Mouse (Mus musculus) kidney, adult 2 months (tissue): Measurements from ENCODE around the gene Mterf1a. TPM values are rescaled to one million over a fixed set of nuclear protein-coding genes. Genes with fewer than 3 reads are reported as not detected.
"Not testable (repeated sequence)": the region's sequence is repeated elsewhere in the genome, so short reads cannot be mapped to it uniquely, and the experiment has no call there.

Experiments used
- DNase-seq: peaks from one replicate; pipeline ENCODE4 v3.0.0; 2021
- H3K27ac ChIP-seq: fragments of 200-500 bp; 2 replicates; pipeline ENCODE4 v1.5.1; 2012; ENCODE audit warnings: low read depth, low read length, control low read depth, inconsistent platforms; ENCODE audit not compliant: insufficient read depth
- H3K27me3 ChIP-seq: fragments of 200-500 bp; replicated peaks from 2 replicates; pipeline ENCODE4 v1.6.1; 2012; ENCODE audit warnings: mild to moderate bottlenecking, moderate library complexity, low read length, inconsistent platforms; ENCODE audit not compliant: control insufficient read depth, insufficient read depth
- H3K36me3 ChIP-seq: fragments of 200-500 bp; 2 replicates; pipeline ENCODE4 v1.6.1; 2012; ENCODE audit warnings: mild to moderate bottlenecking, moderate library complexity, low read length, inconsistent platforms; ENCODE audit not compliant: control insufficient read depth, insufficient read depth
- H3K4me1 ChIP-seq: fragments of 200-500 bp; 2 replicates; pipeline ENCODE4 v1.6.1; 2011; ENCODE audit warnings: low read length; ENCODE audit not compliant: control insufficient read depth, insufficient read depth
- H3K4me3 ChIP-seq: fragments of 200-500 bp; 2 replicates; pipeline ENCODE4 v1.5.1; 2011; ENCODE audit warnings: mild to moderate bottlenecking, low read depth, low read length, control low read depth; ENCODE audit not compliant: insufficient read depth
- CTCF ChIP-seq: fragments of 200-500 bp; conservative IDR thresholded peaks from 2 replicates; pipeline ENCODE4 v1.5.1; 2011; ENCODE audit warnings: low read depth, mild to moderate bottlenecking, control low read depth, low read length, moderate library complexity, mixed read lengths; ENCODE audit not compliant: insufficient read depth, insufficient read length
- POLR2A ChIP-seq: fragments of 200-500 bp; IDR thresholded peaks from one replicate; pipeline ENCODE4 v1.6.1; 2011; ENCODE audit warnings: low read depth, low read length, control low read depth
- WGBS: fragments of 180-500 bp; shearing (Covaris S2); methylation state at CpG from one replicate; pipeline ENCODE4 v1.1.7; 2018; 5-methylcytosine and 5-hydroxymethylcytosine counted together
- polyA plus RNA-seq: library from polyadenylated mRNA; depleted of rRNA; stranded (reverse); fragments of >200 nt; gene quantifications from 2 replicates; pipeline ENCODE4 v1.2.3, GENCODE M21; 2012; rRNA removed

The Mterf1a gene
- polyA plus RNA-seq, 1 experiment: 1.1 TPM

GRCm38 (mm10) chr5:3905471-3905870, 11.7 kb upstream of the Mterf1a start:
- no peak for DNase-seq
- no peaks in the 10 kb centered on the region for H3K4me1 ChIP-seq
- no peak overlapping the region for H3K27ac ChIP-seq
- no peaks in the 10 kb centered on the region for H3K36me3 ChIP-seq
- H3K4me3 ChIP-seq: no peak overlapping the region
- 69% methylated on average over 2 of the region's 2 CpGs for WGBS
- no peak for TF ChIP-seq CTCF
- TF ChIP-seq POLR2A: no peak
- no peaks in the 10 kb centered on the region for H3K27me3 ChIP-seq

GRCm38 (mm10) chr5:3894294-3894619, 524 bp upstream of the Mterf1a start:
- 91% methylated on average over 4 of the region's 4 CpGs for WGBS
- H3K27me3 ChIP-seq, DNase-seq, H3K27ac ChIP-seq, H3K36me3 ChIP-seq, H3K4me1 ChIP-seq, H3K4me3 ChIP-seq: not testable (repeated sequence)

- H3K27me3 ChIP-seq: no peaks in the 10 kb centered on the region
- H3K4me1 ChIP-seq: no peaks in the 10 kb centered on the region
- H3K27ac ChIP-seq: no peak overlapping the region
- H3K4me3 ChIP-seq: no peak overlapping the region
- TF ChIP-seq POLR2A (no peak), CTCF (no peak)
- no peak for DNase-seq
- H3K36me3 ChIP-seq: no peaks in the 10 kb centered on the region
These were observed 4.5 kb downstream of the Mterf1a start for GRCm38 (mm10) chr5:3889201-3889600.

GRCm38 (mm10) chr5:3886862-3887261, 6.9 kb downstream of the Mterf1a start:
- not testable (repeated sequence) for H3K4me3 ChIP-seq, DNase-seq, H3K4me1 ChIP-seq, H3K27ac ChIP-seq, H3K27me3 ChIP-seq, H3K36me3 ChIP-seq
- 87% methylated on average over 7 of the region's 7 CpGs for WGBS

- WGBS: 89% methylated on average over 3 of the region's 3 CpGs
These were observed 20.2 kb downstream of the Mterf1a start for GRCm38 (mm10) chr5:3873485-3873884.

GRCm38 (mm10) chr5:3872348-3872747, 21.4 kb downstream of the Mterf1a start:
- no peak for TF ChIP-seq CTCF
- no peak for TF ChIP-seq POLR2A
- no peaks in the 10 kb centered on the region for H3K27me3 ChIP-seq
- no peak for DNase-seq
- no peaks in the 10 kb centered on the region for H3K4me1 ChIP-seq
- H3K4me3 ChIP-seq: no peak overlapping the region
- no peak overlapping the region for H3K27ac ChIP-seq
- no peaks in the 10 kb centered on the region for H3K36me3 ChIP-seq
- WGBS: 95% methylated on average over 1 of the region's 1 CpGs

More at GRCm38 (mm10) chr5:3873485-3873884, 20.2 kb downstream of the Mterf1a start:
- no peaks in the 10 kb centered on the region for H3K36me3 ChIP-seq
- H3K4me1 ChIP-seq: no peaks in the 10 kb centered on the region
- no peaks in the 10 kb centered on the region for H3K27me3 ChIP-seq
- no peak overlapping the region for H3K27ac ChIP-seq
- no peak for TF ChIP-seq CTCF
- TF ChIP-seq POLR2A: no peak
- no peak overlapping the region for H3K4me3 ChIP-seq
- no peak for DNase-seq

GRCm38 (mm10) chr5:3870161-3870560, 23.6 kb downstream of the Mterf1a start:
- Histone ChIP-seq H3K4me1 (no peaks in the 10 kb centered on the region), H3K27me3 (no peaks in the 10 kb centered on the region), H3K36me3 (no peaks in the 10 kb centered on the region), H3K4me3 (no peak overlapping the region), H3K27ac (no peak overlapping the region)
- WGBS: 70% methylated on average over 4 of the region's 4 CpGs
- TF ChIP-seq POLR2A (no peak), CTCF (no peak)
- no peak for DNase-seq

- 18% methylated on average over 24 of the region's 24 CpGs for WGBS
- TF ChIP-seq POLR2A (no peak), CTCF (no peak)
- no peak for DNase-seq
- H3K36me3 ChIP-seq: no peaks in the 10 kb centered on the region; the same call in 1 of the 2 replicates
- no peak within 1 kb of the TSS for H3K27ac ChIP-seq
- no peaks in the 10 kb centered on the region for H3K4me1 ChIP-seq
- no peaks in the 10 kb centered on the region for H3K27me3 ChIP-seq
- no peak within 1 kb of the TSS for H3K4me3 ChIP-seq
These were observed 48.7 kb downstream of the Mterf1a start, which contains the start of gene Lrrd1 for GRCm38 (mm10) chr5:3845026-3845425. Lrrd1 (plus strand) TSS chr5:3845173.

Other genes starting within 250 kb of the Mterf1a start
- gene Tmbim7, start 242.8 kb downstream of the Mterf1a start, polyA plus RNA-seq: not detected in 2 replicates
- 76.9 and 93.0 TPM in 2 replicates for gene Gatad1, start 236.7 kb downstream of the Mterf1a start, polyA plus RNA-seq
- 21.9 and 22.3 TPM in 2 replicates for gene Ankib1, start 91.0 kb downstream of the Mterf1a start, polyA plus RNA-seq
- gene Krit1, start 90.7 kb downstream of the Mterf1a start, polyA plus RNA-seq: 6.9 and 8.3 TPM in 2 replicates
- 0.11 and 0.20 TPM in 2 replicates for gene Lrrd1, start 48.8 kb downstream of the Mterf1a start, polyA plus RNA-seq
- 5.7 and 6.3 TPM in 2 replicates for gene Akap9, start 34.1 kb upstream of the Mterf1a start, polyA plus RNA-seq
- gene Cyp51, start 210.8 kb upstream of the Mterf1a start, polyA plus RNA-seq: 93.8 and 239 TPM in 2 replicates